Mouse (Mus musculus): ENCODE results near the gene Cyp8b1.

Gene Cyp8b1

GRCm38 (mm10) chr9:121915056-121915455 lies 1.0 kb downstream of the Cyp8b1 start:
- no peak for DNase-seq (ENCODE audit: low read depth, low spot score)

GRCm38 (mm10) chr9:121914226-121914757 lies 1.8 kb downstream of the Cyp8b1 start:
- no peak for DNase-seq (ENCODE audit: low read depth, low spot score)

DNA sequence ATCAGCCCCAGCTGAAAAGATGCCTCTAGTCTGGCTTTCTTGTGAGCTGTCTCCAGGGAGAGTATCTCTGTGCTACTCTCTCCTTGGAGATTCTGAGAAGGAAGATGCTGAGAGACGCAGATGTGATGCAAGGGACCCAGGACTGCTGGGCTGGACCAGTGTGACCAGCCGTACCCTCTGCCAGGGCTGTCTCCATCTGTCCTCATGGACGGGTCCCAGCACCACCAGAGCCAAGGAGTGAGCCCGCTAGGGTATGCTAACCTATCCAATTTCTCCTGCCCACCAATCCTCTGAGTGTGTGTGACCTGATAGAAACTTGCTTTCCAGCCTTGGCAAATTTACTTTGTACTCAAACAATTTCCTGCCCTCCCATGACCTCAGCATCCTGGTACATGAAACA lies 3.3 kb downstream of the Cyp8b1 start:
- no peak for DNase-seq (ENCODE audit: low read depth, low spot score)

GRCm38 (mm10) chr9:121911196-121911595 lies 4.9 kb downstream of the Cyp8b1 start:
- no peak for DNase-seq (ENCODE audit: low read depth, low spot score)

DNA sequence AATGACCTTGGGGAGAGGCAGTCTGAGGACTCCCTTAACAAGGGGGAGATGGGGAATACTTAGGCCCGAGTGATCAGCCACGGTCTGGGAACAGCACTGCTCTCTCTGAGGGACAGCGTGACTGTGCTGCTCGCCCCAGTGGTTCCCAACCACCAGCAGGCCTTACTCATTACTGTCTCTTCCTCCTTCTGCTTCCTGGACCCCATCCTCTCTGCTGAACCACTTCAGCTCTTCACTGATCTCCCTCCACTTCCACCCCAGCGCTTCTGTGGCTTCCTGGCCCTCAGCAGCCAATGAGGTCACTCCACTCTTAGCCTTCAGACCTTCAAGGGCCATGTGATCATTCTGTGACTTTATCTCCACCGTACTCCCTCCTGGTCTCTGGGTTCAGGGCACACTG lies 6.5 kb downstream of the Cyp8b1 start:
- DNase-seq (ENCODE audit: low read depth, low spot score), result no peak

GRCm38 (mm10) chr9:121908321-121908720 lies 7.8 kb downstream of the Cyp8b1 start:
- DNase-seq (ENCODE audit: low read depth, low spot score), result no peak

GRCm38 (mm10) chr9:121907356-121908070 lies 8.6 kb downstream of the Cyp8b1 start:
- no peak for DNase-seq (ENCODE audit: low read depth, low spot score)

DNA sequence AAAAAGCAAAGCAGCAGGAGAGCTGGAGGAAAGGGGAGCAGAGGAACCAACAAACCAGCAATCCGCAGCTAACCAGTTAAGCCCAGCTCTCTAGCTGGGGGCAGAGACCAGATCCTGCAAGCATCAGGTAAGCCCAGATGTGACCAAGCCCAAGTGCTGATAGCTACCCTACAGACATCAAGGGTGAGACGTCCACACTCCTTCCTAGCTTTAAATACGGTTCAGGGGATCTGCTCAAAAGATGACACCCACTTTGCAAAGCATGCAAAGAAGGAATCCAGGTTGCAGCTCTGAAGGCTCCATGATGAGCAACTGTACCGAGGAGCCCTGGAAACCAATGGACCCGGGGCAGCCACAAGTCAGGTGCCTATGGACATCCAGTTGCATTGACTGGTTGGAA lies 9.6 kb downstream of the Cyp8b1 start:
- DNase-seq (ENCODE audit: low read depth, low spot score), result no peak

GRCm38 (mm10) chr9:121905556-121906185 lies 10.4 kb downstream of the Cyp8b1 start:
- no peak for DNase-seq (ENCODE audit: low read depth, low spot score)

GRCm38 (mm10) chr9:121904946-121905345 lies 11.2 kb downstream of the Cyp8b1 start:
- DNase-seq (ENCODE audit: low read depth, low spot score), result no peak

DNA sequence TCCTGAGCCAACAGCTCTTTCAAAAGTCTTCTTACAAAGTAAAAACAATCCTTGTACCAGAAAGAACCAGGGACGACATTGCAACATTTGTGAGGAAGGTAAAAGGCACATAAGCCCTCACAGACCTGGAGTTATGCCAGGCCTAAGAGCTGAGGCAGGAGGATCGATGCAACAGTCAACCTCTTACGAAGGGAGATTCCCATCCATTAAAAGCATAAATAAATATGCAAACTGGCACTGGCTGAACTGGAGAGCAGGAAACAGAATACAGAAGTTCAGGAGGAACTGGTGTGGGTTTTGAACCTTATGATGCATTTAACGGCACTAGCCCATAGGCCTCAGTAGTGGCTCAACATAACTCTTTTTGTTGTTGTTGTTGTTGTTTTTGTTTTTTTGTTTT lies 11.8 kb downstream of the Cyp8b1 start:
- DNase-seq (ENCODE audit: low read depth, low spot score), result no peak

- no peak for DNase-seq (ENCODE audit: low read depth, low spot score)
These were observed 12.4 kb downstream of the Cyp8b1 start for GRCm38 (mm10) chr9:121903476-121904305.

GRCm38 (mm10) chr9:121901710-121902700 lies 14.1 kb downstream of the Cyp8b1 start:
- DNase-seq (ENCODE audit: low read depth, low spot score), result no peak

GRCm38 (mm10) chr9:121900282-121900855 lies 15.7 kb downstream of the Cyp8b1 start:
- no peak for DNase-seq (ENCODE audit: low read depth, low spot score)

DNA sequence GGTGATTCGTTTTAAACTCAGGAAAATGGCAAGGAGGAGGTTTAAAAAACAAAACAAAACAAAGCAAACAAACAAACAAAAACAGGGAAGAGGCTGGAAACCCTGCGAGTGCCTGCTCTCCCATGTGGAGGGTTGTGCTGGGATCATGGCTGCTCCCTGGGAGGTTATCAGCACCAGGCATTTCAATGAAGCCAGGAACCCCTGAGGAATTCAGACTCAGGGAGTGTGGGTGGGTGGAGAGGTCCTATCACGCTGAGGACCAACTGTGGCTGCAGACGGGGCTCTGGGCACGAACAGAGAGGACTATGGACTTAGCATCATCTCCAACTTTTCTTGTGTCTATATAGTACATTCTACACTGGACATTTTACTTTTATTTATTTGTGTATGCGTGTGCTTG lies 16.8 kb downstream of the Cyp8b1 start:
- DNase-seq (ENCODE audit: low read depth, low spot score), result no peak

DNA sequence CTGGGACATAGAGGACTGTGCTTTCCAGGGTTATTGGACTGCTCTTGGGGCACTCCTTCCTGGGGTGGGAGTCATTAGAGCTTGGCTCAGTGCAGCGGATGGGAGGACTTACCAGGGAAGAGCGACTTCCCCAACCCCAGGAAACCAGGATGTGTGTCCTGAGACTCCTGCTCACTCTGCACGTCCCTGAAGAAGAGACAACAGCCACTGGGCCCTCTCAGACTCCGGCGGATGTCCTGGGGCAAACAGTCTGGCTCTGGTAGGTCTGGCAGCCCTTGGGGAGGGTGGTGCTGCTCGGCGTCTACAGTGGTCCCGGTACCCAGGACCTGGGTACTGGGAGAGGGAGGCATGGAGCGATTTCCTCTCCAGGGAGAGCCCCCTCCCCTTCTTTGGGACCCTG lies 17.9 kb downstream of the Cyp8b1 start, which contains the start of gene Ackr2:
TSS of gene Ackr2 (plus strand) at position 111 of the 400 bp plus-strand sequence.
- no peak for DNase-seq (ENCODE audit: low read depth, low spot score)

GRCm38 (mm10) chr9:121896820-121897219 lies 19.3 kb downstream of the Cyp8b1 start:
- DNase-seq (ENCODE audit: low read depth, low spot score), result no peak

GRCm38 (mm10) chr9:121895392-121895993 lies 20.6 kb downstream of the Cyp8b1 start:
- no peak for DNase-seq (ENCODE audit: low read depth, low spot score)

- DNase-seq (ENCODE audit: low read depth, low spot score), result no peak
These were observed 21.7 kb downstream of the Cyp8b1 start for GRCm38 (mm10) chr9:121894447-121894846.

- no peak for DNase-seq (ENCODE audit: low read depth, low spot score)
These were observed 23.9 kb downstream of the Cyp8b1 start for GRCm38 (mm10) chr9:121892057-121892687.
